In the genomic region with DNA sequence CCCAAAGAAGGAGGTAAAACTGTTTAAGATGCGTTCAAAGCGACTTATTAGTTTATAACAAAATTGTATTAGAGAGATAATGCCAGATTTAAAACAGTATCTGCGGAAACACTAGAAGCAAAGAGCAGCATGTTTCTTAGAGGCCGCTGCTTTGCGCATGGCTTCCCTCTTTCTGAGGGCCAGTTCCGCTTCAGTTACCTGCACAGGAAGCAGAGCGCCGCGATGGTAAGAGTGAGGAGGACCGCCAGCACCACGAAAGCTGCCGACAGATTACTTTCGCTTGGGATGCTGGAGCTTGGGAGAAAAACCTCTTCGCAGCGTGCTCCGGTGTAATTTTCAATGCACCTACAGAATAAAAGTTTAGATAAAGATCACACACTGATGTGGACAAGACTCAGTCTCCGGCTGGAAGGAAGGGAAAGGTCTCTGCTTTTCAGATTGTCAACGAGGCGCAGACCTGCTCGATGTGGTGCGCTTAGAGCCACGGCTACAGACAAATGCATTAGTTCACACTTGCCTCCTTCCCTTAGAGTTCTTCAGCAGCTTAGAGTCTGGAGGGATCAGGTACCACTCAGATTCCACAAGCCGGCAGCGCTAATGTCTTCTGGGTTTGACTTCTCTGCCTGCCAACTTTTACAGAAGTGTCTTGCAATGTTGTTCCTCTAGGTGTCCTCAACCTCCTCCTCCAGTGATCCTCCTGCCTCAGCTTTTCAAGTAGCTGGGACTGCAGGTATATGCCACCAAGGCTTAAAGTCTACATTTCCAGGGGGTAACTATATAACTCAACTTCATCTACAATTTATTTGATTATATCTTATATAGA, we compare ENCODE assay signal across 8 mouse cellular contexts. TPM values are rescaled to one million over a fixed set of nuclear protein-coding genes. Genes with fewer than 3 reads are reported as not detected.
DNase-seq lines count a peak whose midpoint lies in the region; TF ChIP-seq lines count a peak whose summit lies in the region.

No protein-coding gene starts in this region.

- TF ChIP-seq POLR2A in testis, adult 2 months (IDR thresholded peaks at IDR 0.05; ENCODE audit: control insufficient read depth, low read depth, low read length), result no peak
- no peak for TF ChIP-seq POLR2A in embryonic fibroblast, embryonic 13.5 days (IDR thresholded peaks at IDR 0.05; ENCODE audit: low read depth, low read length)

- H3K4me3 ChIP-seq in testis, adult 2 months (ENCODE audit: control insufficient read depth, low read depth, low read length), result peak overlapping the region; percentile 53
- H3K4me3 ChIP-seq in embryonic fibroblast, embryonic 13.5 days (ENCODE audit: insufficient read depth, low read length), result peak overlapping the region; percentile 15; the same call in 1 of the 2 replicates

- DNase-seq in testis, postnatal 10 days (ENCODE audit: low spot score), result no peak
- DNase-seq in kidney, postnatal 10 days, result peak; percentile 24
- peak; percentile 53 for DNase-seq in naive thymus-derived CD4-positive, alpha-beta T cell, adult 2 months (ENCODE audit: low read depth)
- DNase-seq in ovary, postnatal 10 days (ENCODE audit: low spot score), result no peak
- no peak for DNase-seq in adrenal gland, adult 2 months
- DNase-seq in left cerebral cortex, adult 18-20 months (ENCODE audit: low spot score in 2 of 2), result no peak

- H3K4me1 ChIP-seq in testis, adult 2 months (ENCODE audit: control insufficient read depth, insufficient read depth, low read length), result no peaks in the 10 kb centered on the region
- no peaks in the 10 kb centered on the region for H3K4me1 ChIP-seq in embryonic fibroblast, embryonic 13.5 days (ENCODE audit: control insufficient read depth, insufficient read depth, low read length)

- no peaks in the 10 kb centered on the region for H3K27me3 ChIP-seq in testis, adult 2 months (ENCODE audit: control insufficient read depth, insufficient read depth, low read length)

- TF ChIP-seq CTCF in testis, adult 2 months (IDR thresholded peaks at IDR 0.05; ENCODE audit: control insufficient read depth, insufficient read depth, insufficient replicate concordance, low read depth, low read length), result no peak
- no peak for TF ChIP-seq CTCF in embryonic fibroblast, embryonic 13.5 days (IDR thresholded peaks at IDR 0.05; ENCODE audit: borderline replicate concordance, insufficient read depth, low read length)

- H3K27ac ChIP-seq in testis, adult 2 months (ENCODE audit: control insufficient read depth, insufficient read depth, low read depth, low read length), result no peak overlapping the region
- no peak overlapping the region for H3K27ac ChIP-seq in embryonic fibroblast, embryonic 13.5 days (ENCODE audit: insufficient read depth, low read length)

- no peaks in the 10 kb centered on the region for H3K36me3 ChIP-seq in testis, adult 2 months (ENCODE audit: control insufficient read depth, insufficient read depth, low read length)

RNA-seq across cellular contexts. Expression of a gene that starts 33.3 kb away (rescaled TPM):
- 4.9 and 6.2 TPM in 2 replicates for polyA plus RNA-seq in testis, adult 2 months (2012; rRNA removed)
- 30.0 and 30.1 TPM in 2 replicates for polyA plus RNA-seq in embryonic fibroblast, embryonic 13.5 days (2011; ENCODE audit: insufficient read length, low read depth, missing spikeins)
- 10 to 100 TPM; 32.5 to 40.3 TPM for total RNA-seq in adrenal gland, adult 2 months (2021)
- polyA plus RNA-seq in adrenal gland, adult 2 months (2012; rRNA removed), result 6.4 and 7.5 TPM in 2 replicates
- 10 to 100 TPM; 43.9 to 45.7 TPM for total RNA-seq in left cerebral cortex, adult 18-20 months (2021)

Comparison
In these comparisons a context has a peak if more than half of its experiments do, and no peak if none do; other contexts are left out.
1. DNase-seq: peak in kidney, postnatal 10 days (single experiment) and naive thymus-derived CD4-positive, alpha-beta T cell, adult 2 months (single experiment); none in testis, postnatal 10 days (single experiment), ovary, postnatal 10 days (single experiment), adrenal gland, adult 2 months (single experiment) and left cerebral cortex, adult 18-20 months (0 of 2).